Mouse (Mus musculus) intestine, embryonic 16.5 days (tissue): ENCODE measurements around the gene Mrpl23. TPM values are rescaled to one million over a fixed set of nuclear protein-coding genes. Genes with fewer than 3 reads are reported as not detected.
A peak's percentile ranks its signal among the peaks of the same experiment; 100 is the strongest.

Source experiments
- ATAC-seq: fragments of 200-750 bp; cut with Nextera tagmentation; 2 replicates; pipeline ENCODE4 v1.8.0; 2017; ENCODE audit warnings: moderate TSS enrichment, moderate library complexity
- H3K27ac ChIP-seq: fragments of 300-500 bp; sonication (generic); 2 replicates; pipeline ENCODE4 v1.5.1; 2014; ENCODE audit warnings: mild to moderate bottlenecking, low read length
- H3K27me3 ChIP-seq: fragments of 300-500 bp; sonication (generic); replicated peaks from 2 replicates; pipeline ENCODE4 v1.6.1; 2014; ENCODE audit warnings: low read length, control low read depth, mixed read lengths; ENCODE audit not compliant: control insufficient read depth, insufficient read depth
- H3K36me3 ChIP-seq: fragments of 300-500 bp; sonication (generic); 2 replicates; pipeline ENCODE4 v1.6.1; 2014; ENCODE audit warnings: low read length, control low read depth; ENCODE audit not compliant: control insufficient read depth, insufficient read depth
- H3K4me1 ChIP-seq: fragments of 300-500 bp; sonication (generic); 2 replicates; pipeline ENCODE4 v1.6.1; 2014; ENCODE audit warnings: low read length, control low read depth, mixed read lengths; ENCODE audit not compliant: control insufficient read depth, insufficient read depth
- H3K4me2 ChIP-seq: fragments of 300-500 bp; sonication (generic); 2 replicates; pipeline ENCODE4 v1.6.1; 2014; ENCODE audit warnings: low read depth, low read length, control low read depth
- H3K4me3 ChIP-seq: fragments of 300-500 bp; sonication (generic); 2 replicates; pipeline ENCODE4 v1.5.1; 2014; ENCODE audit warnings: mild to moderate bottlenecking, low read length
- H3K9ac ChIP-seq: fragments of 300-500 bp; sonication (generic); 2 replicates; pipeline ENCODE4 v1.6.1; 2014; ENCODE audit warnings: low read depth, low read length
- H3K9me3 ChIP-seq: fragments of 300-500 bp; sonication (generic); 2 replicates; pipeline ENCODE4 v1.6.1; 2016; ENCODE audit warnings: low read length, control low read depth; ENCODE audit not compliant: control insufficient read depth
- whole genome bisulfite sequencing: fragments of 180-500 bp; shearing (Covaris S2); extraction: QIAGEN DNeasy Blood & Tissue Kit; methylation state at CpG from one replicate; pipeline ENCODE4 v1.1.7; 2014; 5-methylcytosine and 5-hydroxymethylcytosine counted together
- polyA plus RNA-seq: library from polyadenylated mRNA; unstranded; fragments of >200 nt; fragmentation: Nextera tagmentation; extraction: Ambion mirVana; gene quantifications from 2 replicates; pipeline ENCODE4 v1.2.1, GENCODE M21; 2015

Mrpl23 gene
- polyA plus RNA-seq, 1 experiment from 2014 or later = 50.3 TPM

- no peaks in the 10 kb centered on the region for H3K9me3 ChIP-seq
- H3K27me3 ChIP-seq = no peaks in the 10 kb centered on the region
- WGBS = 46% methylated on average over 3 of the region's 3 CpGs
- 0 out of 2 replicates have a peak overlapping the region, but pooled peaks have one; percentile 5 for H3K4me2 ChIP-seq
- H3K4me1 ChIP-seq = peaks cover 72% of the 10 kb centered on the region
- H3K36me3 ChIP-seq = no peaks in the 10 kb centered on the region
- H3K9ac ChIP-seq = peak overlapping the region; percentile 50
- ATAC-seq = no peak
- peak overlapping the region; percentile 97 for H3K27ac ChIP-seq
- H3K4me3 ChIP-seq = no peak overlapping the region
These were observed 41.7 kb downstream of the Mrpl23 start for GRCm38 (mm10) chr7:142574155-142574660.

- no peak overlapping the region; the same call in 1 of the 2 replicates for H3K4me3 ChIP-seq
- H3K4me1 ChIP-seq = peaks cover 66% of the 10 kb centered on the region
These were observed 42.4 kb downstream of the Mrpl23 start for GRCm38 (mm10) chr7:142574826-142575351.

DNA sequence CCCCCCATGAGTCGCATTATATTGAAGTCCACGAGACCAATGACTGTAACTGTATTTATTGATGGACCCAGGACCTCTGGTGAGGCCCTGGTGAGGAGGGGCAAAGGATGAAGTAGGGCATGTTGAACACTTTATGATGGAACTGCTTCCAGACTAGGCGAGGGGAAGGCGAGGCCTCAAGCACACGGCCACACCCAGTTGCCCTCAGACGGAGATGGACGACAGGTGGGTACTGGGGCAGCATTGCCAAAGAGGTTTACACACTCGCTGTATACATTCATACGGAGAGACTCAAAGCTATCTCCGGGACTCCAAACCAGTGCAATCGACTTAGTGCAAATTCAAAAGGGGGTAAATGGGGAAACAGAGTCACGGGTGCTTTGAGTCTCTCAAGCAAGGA lies 43.0 kb downstream of the Mrpl23 start:
- Histone ChIP-seq H3K4me3 (peak overlapping the region; percentile 53), H3K4me2 (peak overlapping the region; percentile 49), H3K27ac (peak overlapping the region; percentile 97), H3K27me3 (no peaks in the 10 kb centered on the region), H3K36me3 (no peaks in the 10 kb centered on the region), H3K4me1 (peaks cover 60% of the 10 kb centered on the region), H3K9me3 (no peaks in the 10 kb centered on the region), H3K9ac (peak overlapping the region; percentile 73)
- peak; percentile 15 for ATAC-seq
- 56% methylated on average over 12 of the region's 12 CpGs for WGBS

More at GRCm38 (mm10) chr7:142574826-142575351, 42.4 kb downstream of the Mrpl23 start:
- no peaks in the 10 kb centered on the region for H3K36me3 ChIP-seq
- H3K27ac ChIP-seq = peak overlapping the region; percentile 97
- 45% methylated on average over 9 of the region's 9 CpGs for WGBS
- ATAC-seq = peak; percentile 40
- no peaks in the 10 kb centered on the region for H3K9me3 ChIP-seq
- peak overlapping the region; percentile 50 for H3K9ac ChIP-seq
- H3K4me2 ChIP-seq = peak overlapping the region; percentile 49; the same call in 1 of the 2 replicates
- H3K27me3 ChIP-seq = no peaks in the 10 kb centered on the region

GRCm38 (mm10) chr7:142575971-142576370 lies 43.5 kb downstream of the Mrpl23 start:
- ATAC-seq = no peak
- WGBS = 69% methylated on average over 5 of the region's 5 CpGs
- Histone ChIP-seq H3K9me3 (no peaks in the 10 kb centered on the region), H3K9ac (peak overlapping the region; percentile 73), H3K4me2 (peak overlapping the region; percentile 49), H3K27ac (peak overlapping the region; percentile 97), H3K4me3 (peak overlapping the region; percentile 53), H3K36me3 (no peaks in the 10 kb centered on the region), H3K4me1 (peaks cover 55% of the 10 kb centered on the region), H3K27me3 (no peaks in the 10 kb centered on the region)

GRCm38 (mm10) chr7:142576472-142577326 lies 44.2 kb downstream of the Mrpl23 start:
- 62% methylated on average over 25 of the region's 25 CpGs for WGBS
- H3K4me2 ChIP-seq = peak overlapping the region; percentile 49
- no peak for ATAC-seq
- H3K9ac ChIP-seq = peak overlapping the region; percentile 73
- H3K36me3 ChIP-seq = no peaks in the 10 kb centered on the region
- peak overlapping the region; percentile 97 for H3K27ac ChIP-seq
- H3K4me3 ChIP-seq = peak overlapping the region; percentile 53
- no peaks in the 10 kb centered on the region for H3K27me3 ChIP-seq
- H3K9me3 ChIP-seq = peaks cover 4% of the 10 kb centered on the region; the same call in 1 of the 2 replicates
- peaks cover 48% of the 10 kb centered on the region for H3K4me1 ChIP-seq

DNA sequence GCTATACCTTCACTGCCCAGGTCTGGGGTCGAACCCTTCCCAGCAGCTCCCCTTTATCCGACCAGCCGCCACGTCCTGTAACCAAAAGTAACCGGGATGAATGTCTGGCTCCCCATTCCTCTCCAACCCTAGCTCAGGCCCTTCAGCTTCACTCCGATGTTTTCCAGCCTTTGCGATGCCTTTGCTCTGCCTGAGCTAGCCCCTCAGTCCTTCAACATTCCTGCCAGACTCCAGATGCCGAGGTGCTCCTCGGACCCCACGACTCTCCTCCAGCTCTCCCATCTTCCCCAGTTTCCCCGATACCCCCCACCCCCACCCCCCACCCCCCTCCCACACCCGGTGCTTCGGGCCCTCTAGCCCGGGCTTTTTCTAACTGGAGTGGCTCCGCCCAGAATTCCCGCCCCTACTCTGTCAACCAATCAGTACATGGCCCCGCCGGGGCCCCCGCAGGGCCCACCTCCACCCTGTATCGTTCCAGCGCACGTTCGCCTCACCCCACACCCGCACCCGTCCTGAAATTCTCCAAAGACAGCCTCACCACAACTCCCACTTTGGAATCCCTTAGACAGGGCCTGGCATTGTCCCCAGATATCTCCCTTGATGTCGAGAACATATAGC lies 45.4 kb downstream of the Mrpl23 start:
- no peaks in the 10 kb centered on the region for H3K27me3 ChIP-seq
- 44% methylated on average over 24 of the region's 26 CpGs for WGBS
- no peaks in the 10 kb centered on the region for H3K36me3 ChIP-seq
- H3K4me2 ChIP-seq = peak overlapping the region; percentile 49
- peaks cover 36% of the 10 kb centered on the region for H3K4me1 ChIP-seq
- H3K9ac ChIP-seq = peak overlapping the region; percentile 73
- peak overlapping the region; percentile 53 for H3K4me3 ChIP-seq
- peak overlapping the region; percentile 97 for H3K27ac ChIP-seq
- peak; percentile 67 for ATAC-seq
- H3K9me3 ChIP-seq = peaks cover 4% of the 10 kb centered on the region; the same call in 1 of the 2 replicates

DNA sequence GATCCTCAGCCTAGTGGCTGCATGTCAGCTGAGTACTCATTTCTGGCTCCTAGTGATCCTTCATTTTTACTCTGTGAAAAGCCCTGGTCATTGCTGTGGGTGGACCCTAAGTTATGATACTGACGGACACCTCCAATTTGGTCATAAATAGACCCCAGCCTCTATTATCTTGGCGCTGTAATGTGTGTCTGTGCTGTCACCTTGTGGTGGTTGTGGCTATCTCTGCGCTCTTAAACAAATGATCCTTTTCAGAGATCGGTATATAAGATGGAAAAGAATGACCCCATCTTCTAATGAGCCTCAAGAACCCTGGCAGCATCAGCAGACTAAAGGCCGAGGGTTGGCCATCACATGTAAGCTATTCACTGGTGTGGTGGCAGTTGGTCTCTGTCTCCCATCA lies 46.6 kb downstream of the Mrpl23 start:
- Histone ChIP-seq H3K27me3 (no peaks in the 10 kb centered on the region), H3K36me3 (no peaks in the 10 kb centered on the region), H3K9ac (no peak overlapping the region), H3K4me1 (peaks cover 24% of the 10 kb centered on the region), H3K27ac (peak overlapping the region; percentile 84), H3K9me3 (peaks cover 4% of the 10 kb centered on the region; the same call in 1 of the 2 replicates), H3K4me2 (no peak overlapping the region), H3K4me3 (no peak overlapping the region)
- WGBS = 73% methylated on average over 5 of the region's 5 CpGs
- no peak for ATAC-seq

DNA sequence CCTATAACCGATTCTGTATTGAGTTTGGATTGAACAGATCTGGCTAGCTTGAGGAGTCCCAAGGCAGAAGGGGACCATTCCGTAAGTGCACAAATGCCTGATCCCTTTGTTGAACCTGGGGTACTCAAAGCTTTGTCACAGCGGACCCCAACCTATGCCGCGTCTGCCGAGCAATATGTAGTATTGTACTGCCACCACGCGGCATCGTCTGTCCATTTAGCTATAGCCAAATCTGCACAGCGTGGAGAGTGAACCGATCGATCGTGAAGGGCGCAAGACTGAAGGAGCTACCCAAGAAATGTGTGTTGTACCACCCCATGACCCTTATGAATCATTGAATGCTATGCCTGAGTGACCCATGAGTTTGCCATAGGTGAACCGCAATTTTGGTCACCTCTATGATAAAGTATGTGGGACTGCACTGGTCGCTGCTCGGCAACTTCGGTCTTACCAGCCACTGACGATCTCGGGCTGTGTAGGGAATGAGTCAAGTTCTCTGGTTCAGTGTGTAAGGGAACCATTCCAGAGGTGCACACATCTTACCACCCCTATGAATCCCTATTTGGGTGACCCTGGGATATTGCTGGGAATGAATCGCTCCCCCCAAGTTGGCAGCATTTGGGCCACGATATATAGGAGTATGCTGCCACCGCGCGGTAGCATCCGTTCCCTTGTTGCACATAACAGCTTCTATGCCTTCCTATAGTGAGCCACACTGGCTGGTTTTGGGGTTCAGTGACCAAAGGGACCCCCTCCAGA lies 47.8 kb downstream of the Mrpl23 start:
- peak overlapping the region; percentile 1; the same call in 1 of the 2 replicates for H3K9ac ChIP-seq
- H3K27ac ChIP-seq = no peak overlapping the region
- H3K27me3 ChIP-seq = no peaks in the 10 kb centered on the region
- no peaks in the 10 kb centered on the region for H3K36me3 ChIP-seq
- 50% methylated on average over 26 of the region's 26 CpGs for WGBS
- peaks cover 15% of the 10 kb centered on the region for H3K4me1 ChIP-seq
- peak; percentile 18; the same call in 1 of the 2 replicates for ATAC-seq
- peak overlapping the region; percentile 26 for H3K4me3 ChIP-seq
- peaks cover 4% of the 10 kb centered on the region; the same call in 1 of the 2 replicates for H3K9me3 ChIP-seq
- peak overlapping the region; percentile 59 for H3K4me2 ChIP-seq
